ENCODE assay signal across 24 mouse cellular contexts in the genomic region with DNA sequence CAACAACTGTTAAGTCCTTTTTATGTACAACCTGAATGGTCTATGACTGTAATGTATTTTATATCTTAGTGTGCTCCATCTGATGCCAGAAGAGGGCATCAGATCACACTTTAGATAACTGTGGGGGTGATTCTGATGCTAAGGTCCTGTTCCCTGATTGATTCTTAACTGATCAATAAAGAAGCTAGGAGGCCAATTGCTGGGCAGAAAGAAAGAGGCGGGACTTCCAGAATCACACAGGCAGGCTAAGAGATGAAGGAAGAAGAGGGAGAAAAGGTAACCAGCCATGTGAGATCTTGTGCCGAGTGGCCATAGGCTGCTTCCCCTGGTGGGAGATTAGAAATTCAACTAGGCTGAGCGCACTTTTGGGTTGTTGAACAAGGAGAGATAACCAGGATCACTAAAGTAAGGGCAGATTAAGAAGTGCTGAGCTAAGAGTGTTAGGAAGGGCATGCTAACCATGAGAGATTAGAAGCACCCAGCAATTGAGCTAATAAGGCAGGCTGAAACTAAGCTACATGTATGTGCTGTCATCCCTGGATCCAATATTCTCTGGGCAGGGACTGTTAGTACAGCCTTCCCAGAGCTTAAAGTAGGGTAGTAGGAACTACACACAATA. TPM values are rescaled to one million over a fixed set of nuclear protein-coding genes. Genes with fewer than 3 reads are reported as not detected.
DNase-seq lines count a peak whose midpoint lies in the region; ATAC-seq and TF ChIP-seq lines count a peak whose summit lies in the region.
"Had no signal": no experiment of that assay in that cellular context is flagged by ENCODE, and none has a peak within 500 bp of the region (broad histone marks: within the 10 kb centered on the region; RNA-seq: fewer than 3 reads in every experiment).

No protein-coding gene starts in this region.

- no peaks in the 10 kb centered on the region for H3K4me1 ChIP-seq in heart, embryonic 12.5 days (replicated peaks)
- H3K4me1 ChIP-seq in liver, adult 2 months (ENCODE audit: control insufficient read depth, insufficient read depth, low read length): no peaks in the 10 kb centered on the region; the same call in 1 of the 2 replicates
- H3K4me1 ChIP-seq in liver, embryonic 11.5 days (replicated peaks; ENCODE audit: control insufficient read depth, insufficient read depth, low read length): 0 out of 2 replicates have a peak, but pooled peaks cover 3% of the 10 kb centered on the region
- H3K4me1 ChIP-seq: embryonic facial prominence, embryonic 13.5 days; forebrain, embryonic 13.5 days; heart, embryonic 10.5 days; hindbrain, embryonic 12.5 days; hindbrain, embryonic 15.5 days had no signal

- H3K27ac ChIP-seq in heart, embryonic 12.5 days (ENCODE audit: poor library complexity, severe bottlenecking): no peak overlapping the region
- no peak overlapping the region for H3K27ac ChIP-seq in liver, adult 2 months (replicated peaks; ENCODE audit: insufficient read depth, low read depth, low read length)
- no peak overlapping the region for H3K27ac ChIP-seq in liver, embryonic 11.5 days (ENCODE audit: low read depth, low read length)
- H3K27ac ChIP-seq: embryonic facial prominence, embryonic 13.5 days; forebrain, embryonic 13.5 days; heart, adult 2 months; heart, embryonic 10.5 days; hindbrain, embryonic 12.5 days; hindbrain, embryonic 15.5 days had no signal

- H3K79me2 ChIP-seq in liver, adult 2 months (ENCODE audit: control insufficient read depth, insufficient read depth, low read length): no peaks in the 10 kb centered on the region; the same call in 1 of the 2 replicates

- no peaks in the 10 kb centered on the region for H3K9me3 ChIP-seq in heart, embryonic 12.5 days (replicated peaks)
- no peaks in the 10 kb centered on the region for H3K9me3 ChIP-seq in liver, embryonic 11.5 days (ENCODE audit: control insufficient read depth, low read length)
- H3K9me3 ChIP-seq: forebrain, embryonic 13.5 days; G1E; heart, embryonic 10.5 days; hindbrain, embryonic 12.5 days; hindbrain, embryonic 15.5 days had no signal

- TF ChIP-seq POLR2A in liver, adult 2 months (IDR thresholded peaks at IDR 0.05; ENCODE audit: extremely low read depth, insufficient read depth, low read length): no peak

- no peak overlapping the region for H3K9ac ChIP-seq in heart, embryonic 12.5 days
- H3K9ac ChIP-seq in liver, adult 2 months (ENCODE audit: low read depth, low read length): no peak overlapping the region
- no peak overlapping the region for H3K9ac ChIP-seq in liver, embryonic 11.5 days (ENCODE audit: low read depth, low read length)
- H3K9ac ChIP-seq: embryonic facial prominence, embryonic 13.5 days; forebrain, embryonic 13.5 days; forebrain, postnatal 0 days; hindbrain, embryonic 12.5 days; hindbrain, embryonic 15.5 days had no signal

- H3K4me2 ChIP-seq in heart, embryonic 12.5 days: no peak overlapping the region
- H3K4me2 ChIP-seq in liver, embryonic 11.5 days: no peak overlapping the region
- H3K4me2 ChIP-seq: embryonic facial prominence, embryonic 13.5 days; forebrain, embryonic 13.5 days; hindbrain, embryonic 12.5 days; hindbrain, embryonic 15.5 days had no signal

- TF ChIP-seq CTCF in liver, adult 2 months (IDR thresholded peaks at IDR 0.05; ENCODE audit: low read depth, low read length): no peak

- 80% methylated on average over 3 of the region's 3 CpGs for WGBS in heart, embryonic 12.5 days
- 78% methylated on average over 3 of the region's 3 CpGs for WGBS in liver, adult 2 months
- 81% methylated on average over 3 of the region's 3 CpGs for WGBS in liver, embryonic 11.5 days

- no peak for ATAC-seq in heart, embryonic 12.5 days (ENCODE audit: insufficient number of reproducible peaks, low FRiP score)
- ATAC-seq in liver, embryonic 11.5 days (replicated peaks; ENCODE audit: low FRiP score): no peak; the same call in 1 of the 2 replicates
- peak; percentile 85 for ATAC-seq in megakaryocyte-erythroid progenitor cell, adult 5-6 weeks (replicated peaks; ENCODE audit: low FRiP score, low TSS enrichment, poor library complexity, severe bottlenecking)
- ATAC-seq: activated CD4-positive, CD25-positive, alpha-beta regulatory T cell, adult 4 months; forebrain, embryonic 13.5 days; forebrain, postnatal 0 days had no signal

- H3K36me3 ChIP-seq in heart, embryonic 12.5 days: peaks cover 44% of the 10 kb centered on the region
- H3K36me3 ChIP-seq in liver, adult 2 months (ENCODE audit: control insufficient read depth, insufficient read depth, low read length): peaks cover 40% of the 10 kb centered on the region
- H3K36me3 ChIP-seq in liver, embryonic 11.5 days (ENCODE audit: control insufficient read depth, insufficient read depth, low read length): peaks cover 8% of the 10 kb centered on the region; the same call in 1 of the 2 replicates

- H3K27me3 ChIP-seq in heart, embryonic 12.5 days (replicated peaks): no peaks in the 10 kb centered on the region
- H3K27me3 ChIP-seq in liver, adult 2 months (ENCODE audit: control insufficient read depth, insufficient read depth, low read length): no peaks in the 10 kb centered on the region
- H3K27me3 ChIP-seq in liver, embryonic 11.5 days (replicated peaks; ENCODE audit: control insufficient read depth, insufficient read depth, low read length): no peaks in the 10 kb centered on the region
- H3K27me3 ChIP-seq: embryonic facial prominence, embryonic 13.5 days; forebrain, embryonic 13.5 days; hindbrain, embryonic 12.5 days; hindbrain, embryonic 15.5 days had no signal

- no peak overlapping the region for H3K4me3 ChIP-seq in heart, embryonic 12.5 days
- H3K4me3 ChIP-seq in liver, adult 2 months (ENCODE audit: insufficient read depth, low read depth, low read length): no peak overlapping the region
- H3K4me3 ChIP-seq in liver, embryonic 11.5 days (ENCODE audit: low read depth, low read length): no peak overlapping the region
- H3K4me3 ChIP-seq: embryonic facial prominence, embryonic 13.5 days; erythroblast, embryonic 14.5 days; forebrain, embryonic 13.5 days; heart, adult 2 months; heart, embryonic 10.5 days; hindbrain, embryonic 12.5 days; hindbrain, embryonic 15.5 days had no signal

- peak; percentile 64 for DNase-seq in heart, adult 11 months
- peak; percentile 55 for DNase-seq in liver, adult 2 months (ENCODE audit: extremely low read depth, low read depth, low spot score)
- DNase-seq in liver, embryonic 11.5 days (ENCODE audit: low spot score): no peak
- DNase-seq in R1 (ENCODE audit: low read depth, low spot score): peak; percentile 44
- no peak for DNase-seq in kidney, adult 11 months
- DNase-seq in cerebellum, postnatal 4 days (ENCODE audit: low spot score in 2 of 2): no peak
- DNase-seq: adrenal gland, adult 8-10 months; adrenal gland, postnatal 25 days; cerebellum, adult 11-12 months; cerebellum, adult 8-10 months; cerebellum, postnatal 14 days; forebrain, postnatal 0 days; gastrocnemius, postnatal 25 days; heart, adult 2 months had no signal

RNA-seq across cellular contexts. Expression of a gene that starts 19.3 kb away (rescaled TPM):
- 254 TPM in 2 replicates for polyA plus RNA-seq in heart, embryonic 12.5 days (2016; fragmentation: Nextera tagmentation; extraction: Ambion mirVana)
- total RNA-seq in liver, adult 2 months (2014; rRNA removed): 39.9 and 55.1 TPM in 2 replicates
- 7.5 and 8.1 TPM in 2 replicates for polyA plus RNA-seq in liver, adult 2 months (2012; rRNA removed)
- 345 and 370 TPM in 2 replicates for polyA plus RNA-seq in liver, embryonic 11.5 days (2014; fragmentation: Nextera tagmentation; extraction: Ambion mirVana)
- total RNA-seq in megakaryocyte-erythroid progenitor cell, adult 5-6 weeks (2014; fragmentation: Nextera tagmentation): 201 and 227 TPM in 2 replicates
- 163 and 238 TPM in 2 replicates for total RNA-seq in megakaryocyte-erythroid progenitor cell, adult 5-6 weeks (2017)

RNA-seq across cellular contexts. Expression of a gene that starts 33.5 kb away (rescaled TPM):
- polyA plus RNA-seq in heart, embryonic 12.5 days (2016; fragmentation: Nextera tagmentation; extraction: Ambion mirVana): 186 and 187 TPM in 2 replicates
- total RNA-seq in liver, adult 2 months (2014; rRNA removed): 18.3 and 21.9 TPM in 2 replicates
- polyA plus RNA-seq in liver, adult 2 months (2012; rRNA removed): 7.3 and 14.2 TPM in 2 replicates
- polyA plus RNA-seq in liver, embryonic 11.5 days (2014; fragmentation: Nextera tagmentation; extraction: Ambion mirVana): 400 and 416 TPM in 2 replicates
- 255 and 369 TPM in 2 replicates for total RNA-seq in megakaryocyte-erythroid progenitor cell, adult 5-6 weeks (2014; fragmentation: Nextera tagmentation)
- total RNA-seq in megakaryocyte-erythroid progenitor cell, adult 5-6 weeks (2017): 2,583 and 2,929 TPM in 2 replicates

Comparison
In these comparisons a context has a peak if more than half of its experiments do, and no peak if none do; other contexts are left out.
1. DNase-seq: peak in heart, adult 11 months (single experiment), liver, adult 2 months (single experiment) and R1 (single experiment); none in liver, embryonic 11.5 days (single experiment), kidney, adult 11 months (single experiment) and cerebellum, postnatal 4 days (0 of 2).
2. RNA of a gene that starts 19.3 kb away (polyA plus RNA-seq): 345 to 370 TPM in liver, embryonic 11.5 days and 254 TPM in heart, embryonic 12.5 days; 7.5 to 8.1 TPM in liver, adult 2 months; every median in the first group is over 10 times any median in the second.
3. RNA of a gene that starts 33.5 kb away (polyA plus RNA-seq): 400 to 416 TPM in liver, embryonic 11.5 days and 186 to 187 TPM in heart, embryonic 12.5 days; 7.3 to 14.2 TPM in liver, adult 2 months; every median in the first group is over 10 times any median in the second.